Mouse (Mus musculus) thymus, adult 2 months (tissue): ENCODE results near the gene Vwf. TPM values are rescaled to one million over a fixed set of nuclear protein-coding genes. Genes with fewer than 3 reads are reported as not detected.

ENCODE experiments used
- DNase-seq: peaks from one replicate; pipeline ENCODE4 v3.0.0; 2021
- H3K27ac ChIP-seq: fragments of 200-500 bp; 2 replicates; pipeline ENCODE4 v1.5.1; 2012; ENCODE audit warnings: low read length, control low read depth; ENCODE audit not compliant: control insufficient read depth, insufficient read depth
- H3K27me3 ChIP-seq: fragments of 200-500 bp; 2 replicates; pipeline ENCODE4 v1.6.1; 2012; ENCODE audit warnings: mild to moderate bottlenecking, low read length, moderate library complexity, mixed read lengths; ENCODE audit not compliant: control insufficient read depth, insufficient read depth
- H3K36me3 ChIP-seq: fragments of 200-500 bp; 2 replicates; pipeline ENCODE4 v1.6.1; 2012; ENCODE audit warnings: mild to moderate bottlenecking, low read length, moderate library complexity; ENCODE audit not compliant: control insufficient read depth, insufficient read depth
- H3K4me1 ChIP-seq: fragments of 200-500 bp; replicated peaks from 2 replicates; pipeline ENCODE4 v1.6.1; 2012; ENCODE audit warnings: low read length; ENCODE audit not compliant: control insufficient read depth, insufficient read depth
- H3K4me3 ChIP-seq: fragments of 200-500 bp; 2 replicates; pipeline ENCODE4 v1.5.1; 2012; ENCODE audit warnings: mild to moderate bottlenecking, low read length, control low read depth, moderate library complexity; ENCODE audit not compliant: control insufficient read depth, insufficient read depth
- CTCF ChIP-seq: fragments of 200-500 bp; IDR thresholded peaks from 2 replicates; pipeline ENCODE4 v1.5.1; 2012; ENCODE audit warnings: mild to moderate bottlenecking, control low read depth, low read length, moderate library complexity, borderline replicate concordance; ENCODE audit not compliant: control insufficient read depth, poor library complexity, insufficient read depth; ENCODE audit errors: extremely low read depth
- POLR2A ChIP-seq: fragments of 200-500 bp; IDR thresholded peaks from 2 replicates; pipeline ENCODE4 v1.6.1; 2012; ENCODE audit warnings: mild to moderate bottlenecking, low read length, control low read depth, moderate library complexity; ENCODE audit not compliant: control insufficient read depth, poor library complexity, insufficient read depth; ENCODE audit errors: extremely low read depth
- WGBS: fragments of 180-500 bp; shearing (Covaris S2); methylation state at CpG from one replicate; pipeline ENCODE4 v1.1.7; 2018; 5-methylcytosine and 5-hydroxymethylcytosine counted together
- polyA plus RNA-seq: library from polyadenylated mRNA; depleted of rRNA; stranded (reverse); fragments of >200 nt; gene quantifications from 2 replicates; pipeline ENCODE4 v1.2.3, GENCODE M21; 2012

The Vwf gene
- polyA plus RNA-seq, 1 experiment, result 32.3 TPM

DNA sequence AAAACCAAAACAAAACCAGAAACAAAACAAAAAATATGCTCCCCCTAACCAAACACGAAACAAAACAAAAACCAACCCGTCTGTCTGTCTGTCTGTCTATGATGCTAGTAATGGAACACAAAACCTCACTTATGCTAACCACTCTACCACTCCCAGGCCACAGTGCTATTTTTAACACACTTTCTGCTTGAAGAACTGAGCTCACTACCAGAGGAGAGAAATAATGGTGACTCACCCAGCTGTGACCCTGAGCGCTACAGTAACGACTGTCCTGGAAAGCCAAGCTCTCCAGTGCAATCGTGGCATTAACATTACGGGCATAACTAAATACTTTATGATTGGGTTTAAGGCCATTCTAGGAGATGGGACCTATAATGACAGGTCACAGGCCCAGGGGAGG lies 5.7 kb upstream of the Vwf start:
- TF ChIP-seq POLR2A (no peak), CTCF (no peak)
- 65% methylated on average over 6 of the region's 6 CpGs for WGBS
- Histone ChIP-seq H3K27me3 (no peaks in the 10 kb centered on the region), H3K4me3 (no peak overlapping the region), H3K27ac (no peak overlapping the region), H3K36me3 (no peaks in the 10 kb centered on the region), H3K4me1 (no peaks in the 10 kb centered on the region)
- no peak for DNase-seq

DNA sequence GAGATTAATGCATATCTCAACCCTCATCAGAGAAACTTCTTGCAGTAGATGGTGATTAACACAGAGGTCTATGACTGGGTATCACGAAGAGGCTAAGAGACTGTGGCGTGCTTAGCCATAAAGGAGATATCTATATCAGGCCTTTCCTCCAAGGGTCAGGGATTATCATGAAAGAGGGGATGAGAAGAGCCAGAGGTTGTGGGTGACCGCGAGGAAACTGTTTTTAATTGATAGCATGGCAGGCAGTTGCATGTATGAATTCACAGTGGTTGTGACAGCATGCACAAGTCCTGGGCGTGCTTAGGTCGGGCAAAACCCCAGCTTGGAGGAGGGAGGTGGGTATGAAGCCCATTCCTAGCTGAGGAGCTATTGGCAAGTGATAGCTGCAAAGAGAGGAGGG lies 5.3 kb upstream of the Vwf start:
- WGBS, result 92% methylated on average over 6 of the region's 6 CpGs
- TF ChIP-seq POLR2A (no peak), CTCF (no peak)
- no peak for DNase-seq
- Histone ChIP-seq H3K27ac (no peak overlapping the region), H3K36me3 (no peaks in the 10 kb centered on the region), H3K4me1 (no peaks in the 10 kb centered on the region), H3K27me3 (no peaks in the 10 kb centered on the region), H3K4me3 (no peak overlapping the region)

DNA sequence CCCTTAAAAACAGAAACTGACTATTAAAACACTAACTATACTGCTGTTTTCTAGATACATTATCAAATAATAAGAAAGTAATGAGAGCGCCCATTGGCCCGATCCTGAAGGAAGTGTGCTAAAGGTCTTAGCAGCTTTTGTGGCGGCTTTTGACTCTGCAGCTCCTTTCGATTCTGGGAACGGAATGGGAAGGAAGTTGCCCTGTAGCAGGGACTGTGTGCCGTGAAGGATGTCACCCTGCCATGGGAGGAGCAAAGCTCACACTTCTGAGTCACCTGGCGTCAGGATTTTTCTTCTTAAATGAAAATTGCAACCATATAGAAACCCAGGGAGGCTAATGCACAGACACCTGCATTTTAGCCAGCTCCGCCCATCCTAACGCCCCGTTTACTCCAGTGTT lies 1.8 kb downstream of the Vwf start:
- H3K27me3 ChIP-seq, result no peaks in the 10 kb centered on the region
- 18% methylated on average over 10 of the region's 10 CpGs for WGBS
- DNase-seq, result no peak
- no peaks in the 10 kb centered on the region for H3K36me3 ChIP-seq
- no peak overlapping the region for H3K4me3 ChIP-seq
- TF ChIP-seq CTCF (no peak), POLR2A (no peak)
- no peaks in the 10 kb centered on the region for H3K4me1 ChIP-seq
- no peak overlapping the region for H3K27ac ChIP-seq

DNA sequence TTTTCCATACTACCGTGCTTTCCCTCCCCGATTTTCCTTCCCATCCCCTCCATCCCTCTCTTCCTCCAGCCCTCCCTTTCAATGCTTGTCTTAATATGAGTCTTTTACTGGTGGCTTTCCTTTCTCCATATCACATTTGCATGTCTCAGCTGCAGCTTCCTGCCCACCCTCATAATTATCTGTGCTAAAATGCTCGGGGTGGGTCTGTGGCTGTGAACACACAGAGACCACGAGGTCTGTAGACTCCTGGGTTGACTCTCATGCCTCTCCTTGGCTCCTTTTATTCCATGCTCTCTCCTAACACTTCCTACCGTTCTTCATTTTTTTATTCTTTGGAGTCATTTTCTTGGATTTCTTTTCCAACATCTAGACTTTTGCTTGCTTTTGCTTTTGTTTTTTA lies 3.6 kb downstream of the Vwf start:
- H3K27ac ChIP-seq, result no peak overlapping the region
- H3K4me3 ChIP-seq, result no peak overlapping the region

DNA sequence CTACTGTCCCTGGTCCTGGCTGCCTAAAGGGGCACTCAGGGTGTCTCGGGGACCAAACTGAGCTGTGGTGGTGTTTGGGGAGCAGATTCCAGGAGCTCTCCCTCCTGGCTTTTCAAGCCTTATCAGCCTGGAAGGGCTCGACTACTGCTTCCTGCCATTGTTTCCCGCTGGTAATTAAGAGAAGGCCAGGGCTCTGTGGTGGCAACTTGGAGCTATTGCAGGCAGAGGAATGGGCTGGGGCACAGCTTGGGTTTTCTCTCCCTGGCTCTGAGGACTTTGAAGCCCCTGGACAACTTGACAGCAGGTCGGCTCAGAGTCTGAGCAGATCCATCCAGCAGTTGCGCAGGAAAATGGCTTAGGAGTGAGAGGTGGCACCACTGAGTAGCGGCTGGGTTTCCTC lies 6.2 kb downstream of the Vwf start:
- DNase-seq, result no peak
- no peaks in the 10 kb centered on the region for H3K36me3 ChIP-seq
- no peaks in the 10 kb centered on the region for H3K4me1 ChIP-seq
- whole genome bisulfite sequencing, result 83% methylated on average over 6 of the region's 6 CpGs
- H3K27ac ChIP-seq, result no peak overlapping the region
- TF ChIP-seq CTCF (no peak), POLR2A (no peak)
- H3K27me3 ChIP-seq, result no peaks in the 10 kb centered on the region
- no peak overlapping the region for H3K4me3 ChIP-seq

More for the DNA sequence above, 3.6 kb downstream of the Vwf start:
- Histone ChIP-seq H3K36me3 (no peaks in the 10 kb centered on the region), H3K27me3 (no peaks in the 10 kb centered on the region), H3K4me1 (no peaks in the 10 kb centered on the region)
- TF ChIP-seq CTCF, result no peak
- TF ChIP-seq POLR2A, result no peak
- 51% methylated on average over 5 of the region's 5 CpGs for WGBS
- no peak for DNase-seq

DNA sequence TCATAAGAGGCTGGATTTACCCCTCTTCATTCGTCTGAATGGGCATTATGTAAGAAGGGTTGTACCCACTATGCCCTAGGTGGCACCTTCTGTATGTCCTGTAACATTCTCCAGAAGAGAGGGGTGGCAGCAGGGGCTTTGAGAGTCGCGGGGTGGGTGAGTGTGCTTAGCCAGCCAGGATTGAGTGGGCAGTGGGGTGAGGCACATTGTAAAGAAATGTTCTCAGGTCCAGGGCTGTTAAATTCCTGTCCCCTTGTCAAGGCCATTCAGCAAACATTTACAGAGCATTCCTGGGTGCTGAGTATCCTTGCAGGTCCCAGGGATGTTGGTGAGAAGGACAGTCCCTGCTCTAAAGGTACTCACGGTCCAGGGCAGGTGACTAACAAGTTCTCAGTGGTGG lies 7.0 kb downstream of the Vwf start:
- Histone ChIP-seq H3K4me1 (no peaks in the 10 kb centered on the region), H3K4me3 (no peak overlapping the region), H3K27me3 (no peaks in the 10 kb centered on the region), H3K36me3 (no peaks in the 10 kb centered on the region), H3K27ac (no peak overlapping the region)
- WGBS, result 89% methylated on average over 4 of the region's 4 CpGs
- no peak for DNase-seq
- TF ChIP-seq CTCF (no peak), POLR2A (no peak)

DNA sequence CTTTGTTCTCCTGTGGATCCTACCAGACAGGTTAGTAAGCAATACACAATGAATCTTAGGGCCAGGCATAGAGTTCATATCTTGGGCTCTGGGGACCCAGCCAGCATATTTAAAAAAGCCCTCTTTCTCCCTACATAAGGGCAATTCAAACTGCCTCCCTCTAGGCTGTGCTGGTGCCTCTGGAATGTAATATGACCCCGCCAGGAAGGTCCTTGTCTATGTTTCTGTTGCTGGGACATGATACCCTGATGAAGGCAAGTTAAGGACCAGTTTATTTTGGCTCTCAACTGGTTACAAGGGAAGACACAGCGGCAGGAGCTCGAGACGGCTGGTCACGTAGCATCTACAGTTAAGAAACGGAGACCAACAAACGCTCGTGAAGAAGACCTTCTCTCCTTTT lies 12.3 kb downstream of the Vwf start:
- 90% methylated on average over 8 of the region's 8 CpGs for WGBS
- no peak overlapping the region for H3K27ac ChIP-seq
- H3K27me3 ChIP-seq, result no peaks in the 10 kb centered on the region
- no peak overlapping the region for H3K4me3 ChIP-seq
- no peak for DNase-seq
- H3K36me3 ChIP-seq, result no peaks in the 10 kb centered on the region
- H3K4me1 ChIP-seq, result no peaks in the 10 kb centered on the region
- TF ChIP-seq POLR2A, result no peak
- TF ChIP-seq CTCF, result no peak
